In genomic region chr5:122502077-122502941, GRCm38 (mm10) we compare ENCODE assay signal across 8 mouse cellular contexts. TPM values are rescaled to one million over a fixed set of nuclear protein-coding genes. Genes with fewer than 3 reads are reported as not detected.
DNase-seq lines count a peak whose midpoint lies in the region; ATAC-seq lines count a peak whose summit lies in the region.

TSS of gene Atp2a2 (minus strand) at chr5:122502225.

- H3K4me1 ChIP-seq in hindbrain, embryonic 16.5 days (ENCODE audit: control insufficient read depth, insufficient read depth, low read depth, low read length) = peaks cover 35% of the 10 kb centered on the region

- WGBS in hindbrain, embryonic 16.5 days = under 1% methylated on average over 47 of the region's 113 CpGs
- under 1% methylated on average over 94 of the region's 113 CpGs for WGBS in macrophage (ENCODE audit: missing documents)

- peak; percentile 93 for ATAC-seq in hindbrain, embryonic 16.5 days

- DNase-seq in R1 (ENCODE audit: low read depth, low spot score) = peak; percentile 84
- DNase-seq in cerebellum, postnatal 25 days = peak; percentile 97
- peak; percentile 84 for DNase-seq in gastrocnemius, adult 18-20 months (ENCODE audit: low spot score)
- peak; percentile 85 to 92 for DNase-seq in left cerebral cortex, adult 18-20 months (ENCODE audit: low spot score in 2 of 2)
- peak; percentile 93 for DNase-seq in right cerebral cortex, adult 18-20 months
- DNase-seq in urinary bladder, postnatal 10 days (ENCODE audit: low spot score) = peak; percentile 73

- peak within 1 kb of the TSS; percentile 100 for H3K27ac ChIP-seq in hindbrain, embryonic 16.5 days (ENCODE audit: low read depth, low read length)
- H3K27ac ChIP-seq in macrophage = peak within 1 kb of the TSS; percentile 51

- H3K36me3 ChIP-seq in hindbrain, embryonic 16.5 days (ENCODE audit: control insufficient read depth, insufficient read depth, low read length) = no peaks in the 10 kb centered on the region
- peaks cover under 1% of the 10 kb centered on the region; the same call in 1 of the 2 replicates for H3K36me3 ChIP-seq in macrophage (ENCODE audit: inconsistent target)

- no peaks in the 10 kb centered on the region for H3K27me3 ChIP-seq in hindbrain, embryonic 16.5 days (replicated peaks; ENCODE audit: control insufficient read depth, insufficient read depth, low read length)

- H3K4me2 ChIP-seq in hindbrain, embryonic 16.5 days (ENCODE audit: low read length) = peak within 1 kb of the TSS; percentile 69

- H3K9ac ChIP-seq in hindbrain, embryonic 16.5 days (ENCODE audit: low read depth, low read length) = peak within 1 kb of the TSS; percentile 100

- peaks cover 38% of the 10 kb centered on the region for H3K79me2 ChIP-seq in macrophage (ENCODE audit: inconsistent target)

- H3K9me3 ChIP-seq in hindbrain, embryonic 16.5 days (ENCODE audit: control insufficient read depth, low read length) = no peaks in the 10 kb centered on the region

- H3K4me3 ChIP-seq in hindbrain, embryonic 16.5 days (ENCODE audit: low read length) = peak within 1 kb of the TSS; percentile 94
- H3K4me3 ChIP-seq in macrophage (ENCODE audit: inconsistent target) = peak within 1 kb of the TSS; percentile 58

RNA-seq across cellular contexts. Expression of gene Atp2a2, which starts in this region (rescaled TPM):
- 100 to 1,000 TPM; 447 to 563 TPM for total RNA-seq in gastrocnemius, adult 18-20 months (2021)
- 47.2 and 50.2 TPM in 2 replicates for polyA plus RNA-seq in hindbrain, embryonic 16.5 days (2015; fragmentation: Nextera tagmentation; extraction: Ambion mirVana)
- total RNA-seq in left cerebral cortex, adult 18-20 months (2021) = 100 to 1,000 TPM; 672 to 715 TPM
- total RNA-seq in macrophage (2018; cell fraction: chromatin; rRNA removed) = 100 to 1,000 TPM in 19 of 26 experiments, 10 to 100 TPM in 7; 70.5 to 173 (median 117) TPM
- 100 to 1,000 TPM in 9 of 26 experiments, 10 to 100 TPM in 17; 57.6 to 135 (median 96.4) TPM for total RNA-seq in macrophage (2018; cell fraction: cytosol; rRNA removed)
- total RNA-seq in macrophage (2018; cell fraction: nucleus; rRNA removed) = 100 to 1,000 TPM; 102 to 289 (median 159) TPM
- polyA plus RNA-seq in macrophage (2018) = 72.1 to 135 TPM (median 74.7 TPM) in 3 replicates

Comparison
In these comparisons a context has a peak if more than half of its experiments do, and no peak if none do; other contexts are left out.
1. Peak in every context shown above with its lines: DNase-seq, ATAC-seq, H3K4me3 ChIP-seq and H3K27ac ChIP-seq.